Mouse (Mus musculus) gastrocnemius, postnatal 4 days (tissue): ENCODE data around the gene Vwc2l. TPM values are rescaled to one million over a fixed set of nuclear protein-coding genes. Genes with fewer than 3 reads are reported as not detected.

ENCODE experiments used
- DNase-seq, 2 experiments: peaks; one replicate each; pipeline ENCODE4 v3.0.0; 2021 to 2022; ENCODE audit warnings: low spot score in 2 of 2, mixed read lengths in 2 of 2
- total RNA-seq, 2 experiments: library from RNA; stranded (reverse); gene quantifications; 2 replicates each; pipeline ENCODE4 v1.2.3; 2021

The Vwc2l gene
- total RNA-seq, 2 experiments from 2014 or later: not detected

GRCm38 (mm10) chr1:70911235-70911634 is 185.7 kb downstream of the Vwc2l start:
- no peak for DNase-seq

- no peak for DNase-seq
Measured at GRCm38 (mm10) chr1:70913071-70913470, 187.6 kb downstream of the Vwc2l start.

- DNase-seq: no peak
Measured at GRCm38 (mm10) chr1:70918173-70919036, 192.9 kb downstream of the Vwc2l start.

- no peak for DNase-seq
Measured at GRCm38 (mm10) chr1:70933016-70933415, 207.5 kb downstream of the Vwc2l start.
